Mouse (Mus musculus) retina, embryonic 14.5 days (tissue): ENCODE data around the gene Vwde.
A peak's percentile ranks its signal among the peaks of the same experiment; 100 is the strongest.

Source experiments
- DNase-seq: peaks from one replicate; pipeline ENCODE4 v3.0.0-alpha.2; 2015; ENCODE audit warnings: low spot score

Gene Vwde

DNA sequence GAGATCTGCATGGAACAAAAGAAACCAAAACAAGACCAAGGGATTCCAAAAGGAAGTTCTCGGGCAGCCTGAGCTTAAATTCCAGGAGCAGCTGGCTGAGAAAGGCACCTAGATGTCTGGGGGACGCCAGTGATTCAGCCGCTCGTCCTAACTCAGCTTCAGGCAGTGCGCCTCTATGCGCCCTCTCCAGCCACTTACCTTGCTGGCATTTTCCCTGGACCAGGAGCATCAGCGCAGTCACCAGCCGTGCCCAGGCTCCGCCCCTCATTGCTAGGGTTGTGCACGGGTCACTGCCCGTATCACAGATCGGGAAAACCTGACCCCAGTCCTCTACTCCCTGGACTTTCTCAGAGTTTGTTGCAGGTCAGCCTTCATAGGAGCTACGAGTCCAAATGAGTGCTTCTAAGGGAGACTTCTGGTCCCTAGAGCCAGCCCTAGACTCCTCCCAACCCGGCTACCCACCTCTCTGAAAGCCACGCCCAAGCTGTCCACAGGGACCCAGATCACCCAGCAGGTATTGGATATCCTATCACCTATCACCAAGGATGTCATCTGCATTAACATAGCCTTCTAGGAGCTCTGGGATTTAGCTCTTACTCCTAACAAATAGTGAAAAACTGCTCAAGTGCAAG lies at the start of gene Vwde:
Gene Vwde, minus strand, starts transcription at position 370 of the 632 bp plus-strand sequence.
- DNase-seq = peak; percentile 33

DNA sequence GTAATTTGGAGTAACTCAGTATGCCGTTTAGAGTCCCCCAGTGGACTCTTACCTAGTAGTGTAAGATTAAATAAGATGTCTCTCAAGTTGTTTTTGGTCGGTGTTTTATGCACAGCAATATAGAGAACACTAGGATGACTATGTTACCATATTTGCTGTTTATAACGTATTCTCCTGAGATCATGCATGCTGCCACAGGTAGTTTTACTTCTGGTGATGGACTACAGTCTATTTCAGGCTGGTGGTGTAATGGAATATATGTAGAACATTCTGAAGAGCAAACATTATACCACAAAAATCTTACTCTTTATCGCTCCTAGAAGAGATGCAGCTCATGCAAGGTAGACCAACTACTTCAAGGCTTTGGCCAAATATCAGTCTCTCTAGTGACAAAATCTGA lies 30.6 kb upstream of the Vwde start:
- no peak for DNase-seq

- DNase-seq = peak; percentile 63
Observed at GRCm38 (mm10) chr6:13248317-13248969, 23.7 kb upstream of the Vwde start.

- DNase-seq = no peak
Observed at GRCm38 (mm10) chr6:13206157-13206556, 18.6 kb downstream of the Vwde start.

- no peak for DNase-seq
Observed at GRCm38 (mm10) chr6:13197486-13197885, 27.3 kb downstream of the Vwde start.

DNA sequence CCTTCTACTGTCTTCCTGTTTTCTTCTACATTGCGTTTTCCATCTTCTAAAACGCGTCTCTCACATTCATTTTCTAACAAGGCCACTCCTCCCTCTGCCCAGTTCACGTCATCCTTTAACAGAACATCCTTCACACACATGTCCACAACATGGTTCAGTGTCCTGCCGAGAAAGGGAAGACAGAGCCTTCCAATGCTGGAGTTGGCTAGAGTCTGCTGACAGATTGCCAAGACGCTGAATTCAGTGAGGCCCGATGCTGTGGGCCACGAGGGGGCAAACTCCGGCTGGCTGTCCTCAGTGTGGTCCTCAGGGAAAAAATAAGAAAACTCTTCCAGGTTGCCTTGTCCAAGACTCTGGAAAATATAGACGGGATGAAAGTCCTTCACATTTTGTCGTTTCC lies 37.9 kb downstream of the Vwde start:
- no peak for DNase-seq

GRCm38 (mm10) chr6:13180061-13180460 lies 44.7 kb downstream of the Vwde start:
- DNase-seq = no peak

DNA sequence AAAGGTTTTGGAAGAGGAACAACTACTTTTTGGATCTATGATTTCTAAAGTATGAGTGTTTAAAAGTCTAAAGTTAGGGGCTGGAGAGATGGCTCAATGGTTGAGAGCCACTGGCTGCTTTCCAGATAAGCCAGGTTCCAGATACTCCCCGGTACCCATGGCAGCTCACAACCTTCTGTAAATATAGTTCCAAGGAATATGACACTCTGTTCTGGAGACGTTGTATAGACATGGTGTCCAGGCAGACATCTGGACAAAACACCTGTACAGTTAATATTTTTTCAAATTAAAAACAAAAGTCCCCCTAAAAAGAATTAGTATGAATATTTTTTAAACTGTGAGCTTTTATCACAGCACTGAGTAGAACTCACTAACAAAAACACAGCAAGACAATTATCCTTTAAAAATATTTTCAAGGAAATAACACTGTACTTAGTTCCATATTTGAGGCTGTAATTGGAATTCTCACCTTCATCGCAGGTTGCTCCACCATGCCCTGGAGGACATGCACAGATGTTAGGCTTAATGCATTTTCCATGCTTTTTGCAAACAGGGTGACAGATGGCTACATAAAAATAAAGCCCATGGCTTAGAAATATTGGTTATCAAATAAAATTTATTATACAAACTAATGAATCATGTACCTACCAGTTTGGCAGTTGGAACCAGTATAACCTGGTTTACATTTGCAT lies 55.2 kb downstream of the Vwde start:
- DNase-seq = no peak

GRCm38 (mm10) chr6:13166240-13166937 lies 58.4 kb downstream of the Vwde start:
- no peak for DNase-seq

DNA sequence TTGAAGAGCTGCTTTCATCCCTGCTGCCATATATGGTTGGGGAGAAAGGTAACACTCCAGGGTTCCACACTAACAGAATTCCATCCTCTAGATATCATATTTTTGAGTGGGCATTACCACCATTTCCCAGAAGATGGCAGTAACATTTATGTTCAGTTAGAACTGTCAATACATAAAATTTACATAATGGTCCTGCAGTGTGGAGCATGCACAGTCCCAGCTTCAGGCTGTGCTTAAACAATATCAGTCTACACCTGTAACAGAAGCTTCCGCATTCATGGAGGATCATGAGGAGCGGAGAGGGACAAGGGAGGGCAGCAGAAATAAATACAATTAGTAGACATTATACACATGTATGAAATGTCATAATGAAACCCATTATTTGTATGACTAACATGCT lies 65.3 kb downstream of the Vwde start:
- DNase-seq = peak; percentile 48

- no peak for DNase-seq
Observed at GRCm38 (mm10) chr6:13153888-13154697, 70.7 kb downstream of the Vwde start.

DNA sequence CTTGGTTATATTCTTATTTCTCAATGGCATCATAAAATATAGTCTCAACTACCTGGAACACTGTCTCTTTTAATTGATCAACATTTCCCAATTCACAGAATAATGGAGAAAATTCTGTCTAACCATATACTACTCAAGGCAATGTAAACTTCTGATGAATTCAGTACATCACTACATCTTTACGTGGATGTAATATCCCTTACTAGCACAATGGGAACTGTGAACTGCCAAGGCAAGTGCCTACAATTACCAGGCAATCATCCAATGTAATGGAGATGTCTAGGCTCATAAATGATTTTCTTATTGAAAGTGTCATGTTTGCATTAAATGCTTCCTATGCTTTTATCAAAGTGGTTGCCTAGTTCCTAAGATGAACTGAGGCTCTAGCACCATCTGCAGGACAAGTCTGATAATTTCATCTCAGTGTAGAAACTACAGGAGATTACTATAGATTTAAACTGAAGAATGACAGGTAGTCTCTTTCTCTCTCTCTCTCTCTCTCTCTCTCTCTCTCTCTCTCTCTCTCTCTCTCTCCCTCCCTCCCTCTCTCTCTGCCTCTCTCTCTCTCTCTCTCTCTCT lies 72.6 kb downstream of the Vwde start:
- peak; percentile 82 for DNase-seq

- no peak for DNase-seq
Observed at GRCm38 (mm10) chr6:13137255-13137654, 87.5 kb downstream of the Vwde start.

- DNase-seq = no peak
Observed at GRCm38 (mm10) chr6:13108662-13109061, 116.1 kb downstream of the Vwde start.
